37 mouse cellular contexts compared by ENCODE assay signal in genomic region chr2:118680926-118681325, GRCm38 (mm10). TPM values are rescaled to one million over a fixed set of nuclear protein-coding genes. Genes with fewer than 3 reads are reported as not detected.
"Had no signal": no experiment of that assay in that cellular context is flagged by ENCODE, and none has a peak within 500 bp of the region (broad histone marks: within the 10 kb centered on the region; RNA-seq: fewer than 3 reads in every experiment).

No protein-coding gene starts in this region.

- ATAC-seq: hindbrain, embryonic 16.5 days; hindbrain, postnatal 0 days; inflammation-experienced regulatory T-cells, adult 6 months; intestine, embryonic 15.5 days; intestine, embryonic 16.5 days; intestine, postnatal 0 days had no signal

- H3K27ac ChIP-seq: heart, adult 2 months; heart, embryonic 10.5 days; heart, embryonic 13.5 days; heart, embryonic 15.5 days; hindbrain, embryonic 10.5 days; hindbrain, embryonic 12.5 days; hindbrain, embryonic 13.5 days; hindbrain, embryonic 14.5 days; hindbrain, embryonic 15.5 days; hindbrain, postnatal 0 days; intestine, embryonic 15.5 days; kidney, embryonic 15.5 days; kidney, postnatal 0 days; layer of hippocampus, adult 2 months had no signal

- H3K9me3 ChIP-seq: heart, embryonic 10.5 days; heart, embryonic 12.5 days; heart, embryonic 13.5 days; heart, embryonic 15.5 days; hindbrain, embryonic 10.5 days; hindbrain, embryonic 12.5 days; hindbrain, embryonic 13.5 days; hindbrain, embryonic 15.5 days; intestine, embryonic 15.5 days; kidney, embryonic 15.5 days had no signal

- H3K4me3 ChIP-seq: heart, adult 2 months; heart, embryonic 10.5 days; heart, embryonic 12.5 days; heart, embryonic 13.5 days; heart, embryonic 15.5 days; hindbrain, embryonic 10.5 days; hindbrain, embryonic 12.5 days; hindbrain, embryonic 13.5 days; hindbrain, embryonic 15.5 days; intestine, embryonic 15.5 days; kidney, embryonic 15.5 days; layer of hippocampus, adult 2 months had no signal

- H3K36me3 ChIP-seq: heart, embryonic 10.5 days; heart, embryonic 12.5 days; heart, embryonic 13.5 days; heart, embryonic 15.5 days; hindbrain, embryonic 10.5 days; hindbrain, embryonic 12.5 days; hindbrain, embryonic 15.5 days; intestine, embryonic 15.5 days; kidney, embryonic 15.5 days had no signal

- DNase-seq: heart, adult 2 months; heart, postnatal 10 days; heart, postnatal 14 days; heart, postnatal 36 days; heart, postnatal 4 days; kidney, adult 11 months; kidney, adult 18-20 months; kidney, adult 2 months; kidney, adult 8-10 months; kidney, adult 9 months; kidney, postnatal 10 days; kidney, postnatal 14 days; kidney, postnatal 25 days; kidney, postnatal 36 days; kidney, postnatal 4 days; layer of hippocampus, adult 9-11 months had no signal

- H3K9ac ChIP-seq: heart, embryonic 12.5 days; heart, embryonic 13.5 days; heart, embryonic 15.5 days; hindbrain, embryonic 12.5 days; hindbrain, embryonic 13.5 days; hindbrain, embryonic 14.5 days; hindbrain, embryonic 15.5 days; intestine, embryonic 15.5 days; kidney, embryonic 15.5 days had no signal

- H3K4me2 ChIP-seq: heart, embryonic 11.5 days; heart, embryonic 12.5 days; heart, embryonic 13.5 days; heart, embryonic 15.5 days; hindbrain, embryonic 12.5 days; hindbrain, embryonic 13.5 days; hindbrain, embryonic 14.5 days; hindbrain, embryonic 15.5 days; intestine, embryonic 15.5 days; kidney, embryonic 15.5 days had no signal

RNA-seq across cellular contexts. Expression of gene Pak6, which starts 17.8 kb away (rescaled TPM):
- total RNA-seq: hematopoietic stem cell, adult 5-6 weeks had no signal

RNA-seq across cellular contexts. Expression of gene Ankrd63, which starts 22.8 kb away (rescaled TPM):
- total RNA-seq: hindbrain, postnatal 0 days had no signal
- polyA plus RNA-seq: hindbrain, embryonic 10.5 days; hindbrain, embryonic 11.5 days; hindbrain, embryonic 12.5 days; hindbrain, embryonic 13.5 days; hindbrain, embryonic 14.5 days; inflammation-experienced regulatory T-cells, adult 6 months had no signal
